Mouse (Mus musculus): Measurements from ENCODE around the gene Rtp4.

- TF ChIP-seq POLR2A (IDR thresholded peaks at IDR 0.05; ENCODE audit: borderline replicate concordance, extremely low read depth, insufficient read depth, insufficient read length, poor library complexity, severe bottlenecking) (peak; percentile 10; the same call in 1 of the 2 replicates), CTCF (IDR thresholded peaks at IDR 0.05; ENCODE audit: borderline replicate concordance, extremely low read depth, insufficient read depth, insufficient read length) (no peak)
Observed at GRCm38 (mm10) chr16:23520235-23520871, at the start of gene Rtp4, which contains the start of gene Masp1.
